Mouse (Mus musculus): ENCODE measurements around the gene Sap18. TPM values are rescaled to one million over a fixed set of nuclear protein-coding genes. Genes with fewer than 3 reads are reported as not detected.
"Not testable (repeated sequence)": the region's sequence is repeated elsewhere in the genome, so short reads cannot be mapped to it uniquely, and the experiment has no call there.

Sap18 gene
- polyA plus RNA-seq, 2 experiments from 2014 or later, result 206 to 224 TPM

DNA sequence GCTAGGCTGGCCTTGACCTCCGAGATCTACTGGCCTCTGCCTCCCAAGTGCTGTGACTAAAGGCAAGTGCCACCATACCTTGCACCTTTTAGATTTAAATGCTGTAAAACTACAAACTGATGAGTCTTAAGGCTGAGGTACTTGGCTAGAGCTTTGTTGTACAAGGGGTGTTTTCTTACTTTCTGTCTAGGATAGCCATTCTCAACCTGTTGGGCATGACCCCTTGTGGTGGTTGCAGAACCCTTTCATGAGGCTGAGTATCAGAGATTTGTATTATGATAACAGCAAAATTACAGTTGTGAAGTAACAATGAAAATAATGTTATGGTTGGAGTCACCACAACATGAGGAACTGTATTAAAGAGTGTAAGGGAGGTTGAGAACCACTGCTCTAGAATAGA, 29.3 kb downstream of the Sap18 start:
- no peak for ATAC-seq

DNA sequence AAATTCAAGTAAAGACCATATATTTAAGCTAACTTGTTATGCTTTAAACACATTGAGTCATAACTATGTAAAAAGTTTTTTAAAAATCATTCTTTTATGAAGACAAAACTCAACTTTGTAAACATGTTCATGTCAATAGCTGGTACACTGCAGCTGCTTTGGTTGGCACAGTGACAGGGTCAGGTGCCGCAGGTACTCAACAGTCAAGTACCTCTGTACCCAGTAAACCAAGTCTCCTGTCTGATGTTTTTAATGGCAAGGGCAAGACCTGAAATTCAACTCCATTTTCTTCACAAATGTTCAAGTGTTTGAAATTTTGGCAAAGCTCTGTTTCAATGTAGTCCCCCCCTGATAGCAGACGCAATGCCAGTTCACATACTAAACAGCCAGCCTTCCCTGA, 35.5 kb downstream of the Sap18 start:
- no peak for ATAC-seq

DNA sequence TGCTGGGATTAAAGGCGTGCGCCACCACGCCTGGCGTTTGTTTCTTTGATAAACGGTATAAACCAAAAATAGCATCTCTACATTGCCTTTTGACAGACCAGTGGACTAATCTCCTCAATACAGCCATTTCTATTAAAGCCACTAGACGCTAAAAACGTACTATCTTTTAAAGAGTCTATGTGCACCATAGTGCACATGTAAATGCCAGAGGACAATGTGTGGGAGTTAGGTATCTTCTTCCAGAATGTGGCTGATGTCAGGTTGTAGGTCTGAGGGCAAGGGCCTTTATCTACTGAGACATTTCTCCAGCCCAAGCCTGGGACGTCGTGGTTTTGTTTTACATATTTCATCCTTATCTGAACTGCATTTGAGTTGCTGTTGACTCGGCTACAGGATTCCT, 37.2 kb downstream of the Sap18 start:
- ATAC-seq, result no peak

DNA sequence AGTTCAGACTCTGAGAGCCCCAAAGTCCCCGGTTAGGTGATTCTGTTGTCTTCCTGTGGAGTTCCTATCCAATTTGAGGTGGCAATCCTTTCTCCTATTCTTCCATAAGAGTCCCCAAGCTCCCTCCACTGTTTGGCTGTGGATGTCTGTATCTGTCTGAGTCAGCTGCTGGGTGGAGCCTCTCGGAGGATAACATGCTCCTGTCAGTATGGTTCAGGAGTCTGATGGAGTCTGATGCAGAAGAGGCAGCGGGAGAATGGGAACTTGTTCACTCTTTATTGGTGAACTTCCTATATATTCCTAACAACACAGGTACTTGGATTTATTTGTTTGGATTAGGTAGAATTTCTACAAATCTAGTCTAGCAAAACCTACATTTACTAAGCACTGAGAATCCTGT, 46.6 kb downstream of the Sap18 start:
- ATAC-seq, result no peak

DNA sequence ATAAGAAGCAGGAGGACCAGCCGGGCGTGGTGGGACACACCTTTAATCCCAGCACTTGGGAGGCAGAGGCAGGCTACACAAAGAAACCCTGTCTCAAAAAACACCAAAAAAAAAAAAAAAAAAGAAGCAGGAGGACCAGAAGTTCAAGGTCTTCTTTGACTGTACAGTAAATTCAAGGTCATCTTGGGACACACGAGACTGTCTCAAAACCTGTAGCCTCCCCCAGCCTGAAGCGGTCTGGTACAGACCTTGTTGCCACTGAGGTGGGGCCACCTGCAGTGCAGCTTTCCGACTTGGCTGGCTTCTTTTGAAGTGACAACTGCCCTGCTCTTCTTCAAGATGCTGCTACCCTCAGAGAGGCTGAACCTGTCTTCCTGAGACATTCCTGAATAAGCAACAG, 50.1 kb downstream of the Sap18 start:
- not testable (repeated sequence) for ATAC-seq

DNA sequence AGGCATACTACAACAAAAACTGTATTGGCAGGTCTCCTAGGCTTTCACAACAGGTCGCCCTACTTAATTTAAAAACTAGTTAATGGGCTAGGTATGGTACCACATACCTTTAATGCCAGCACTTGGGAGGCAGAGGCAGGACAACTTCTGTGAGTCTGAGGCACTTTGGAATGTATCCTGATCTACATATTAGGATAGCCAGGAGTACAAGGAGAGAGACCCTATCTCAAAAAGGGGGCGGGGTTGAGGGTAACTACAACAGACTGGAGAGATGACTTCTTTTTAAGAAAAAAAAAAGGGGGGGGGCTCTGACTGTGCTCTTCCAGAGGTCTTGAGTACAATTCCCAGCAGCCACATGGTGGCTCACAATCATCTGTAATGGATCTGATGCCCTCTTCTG, 50.7 kb downstream of the Sap18 start:
- no peak for ATAC-seq

DNA sequence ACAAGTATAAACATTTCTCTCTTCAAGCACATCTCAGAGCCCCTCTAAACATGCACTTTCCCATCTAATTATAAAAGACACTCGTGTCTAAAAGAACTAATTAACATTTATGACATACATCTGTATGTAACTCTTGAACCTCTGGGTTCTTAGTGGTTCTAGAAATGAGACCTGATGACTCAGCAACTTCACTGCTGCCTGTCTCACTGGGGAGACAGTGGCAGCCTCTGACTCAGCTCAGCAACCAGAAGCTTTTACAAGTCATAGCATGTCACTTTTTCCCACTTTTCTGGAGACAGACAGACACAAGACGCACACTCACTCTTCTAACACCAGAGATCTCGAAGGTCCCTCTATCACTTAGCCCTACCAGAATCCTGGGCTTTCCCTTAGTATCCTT, 52.4 kb downstream of the Sap18 start:
- no peak for ATAC-seq

DNA sequence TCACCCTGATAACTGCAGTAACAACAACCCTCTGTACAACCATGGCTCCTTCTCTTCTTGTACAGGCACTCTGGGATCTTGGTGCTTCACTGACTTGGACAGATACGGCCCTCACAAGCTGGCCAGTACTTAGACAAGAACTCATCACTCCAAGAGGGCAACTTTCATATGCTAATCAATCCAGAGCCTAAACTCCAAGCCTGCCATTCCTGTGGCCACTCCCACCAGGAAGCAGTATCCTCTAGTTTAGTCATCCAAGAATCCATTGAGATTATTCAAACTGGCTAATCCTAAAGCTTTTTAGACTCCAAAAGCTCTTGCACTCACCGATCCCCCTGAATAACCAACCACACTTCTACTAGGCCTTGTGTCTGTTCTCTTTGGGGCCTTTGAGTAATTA, 55.0 kb downstream of the Sap18 start:
- ATAC-seq, result no peak

DNA sequence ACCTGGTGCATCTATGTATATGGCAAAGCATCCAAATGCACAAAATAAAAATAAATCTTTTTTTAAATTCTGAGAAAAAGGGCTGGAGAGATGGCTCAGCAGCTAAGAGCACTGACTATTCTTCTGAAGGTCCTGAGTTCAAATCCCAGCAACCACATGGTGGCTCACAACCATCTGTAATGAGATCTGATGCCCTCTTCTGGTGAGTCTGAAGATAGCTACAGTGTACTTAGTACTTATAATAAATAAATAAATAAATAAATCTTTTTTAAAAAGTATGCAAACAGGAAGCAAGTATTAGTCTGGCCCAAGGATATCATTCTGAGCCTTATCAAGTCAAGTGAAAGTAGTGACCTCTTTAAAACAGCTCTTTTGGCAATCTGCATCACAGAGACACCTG, 58.1 kb downstream of the Sap18 start:
- not testable (repeated sequence) for ATAC-seq

Other genes with a start within 250 kb of the Sap18 start
- gene Eef1akmt1, start 226.6 kb upstream of the Sap18 start, polyA plus RNA-seq (2017; shearing (Covaris generic)), result 100 to 1,000 TPM; 125 to 148 TPM
- 10 to 100 TPM; 21.2 to 28.7 TPM for gene Xpo4, start 132.8 kb upstream of the Sap18 start, polyA plus RNA-seq (2017; shearing (Covaris generic))
- not detected for gene Gm49361, start 52.1 kb upstream of the Sap18 start, polyA plus RNA-seq (2017; shearing (Covaris generic))
- gene Lats2, start 39.8 kb upstream of the Sap18 start, polyA plus RNA-seq (2017; shearing (Covaris generic)), result 10 to 100 TPM; 17.9 to 20.7 TPM
- 1 to 10 TPM; 6.5 to 6.9 TPM for gene Ska3, start 28.0 kb downstream of the Sap18 start, polyA plus RNA-seq (2017; shearing (Covaris generic))
- gene Mrpl57, start 28.1 kb downstream of the Sap18 start, polyA plus RNA-seq (2017; shearing (Covaris generic)), result 100 to 1,000 TPM; 116 to 117 TPM
- 100 to 1,000 TPM; 212 to 237 TPM for gene Zdhhc20, start 92.1 kb downstream of the Sap18 start, polyA plus RNA-seq (2017; shearing (Covaris generic))
- gene Micu2, start 201.1 kb downstream of the Sap18 start, polyA plus RNA-seq (2017; shearing (Covaris generic)), result 10 to 100 TPM; 12.1 to 14.0 TPM

Measured in activated CD4-positive, CD25-positive, alpha-beta regulatory T cell, adult 4 months (primary cell).